8 mouse cellular contexts compared by ENCODE assay signal in the genomic region with DNA sequence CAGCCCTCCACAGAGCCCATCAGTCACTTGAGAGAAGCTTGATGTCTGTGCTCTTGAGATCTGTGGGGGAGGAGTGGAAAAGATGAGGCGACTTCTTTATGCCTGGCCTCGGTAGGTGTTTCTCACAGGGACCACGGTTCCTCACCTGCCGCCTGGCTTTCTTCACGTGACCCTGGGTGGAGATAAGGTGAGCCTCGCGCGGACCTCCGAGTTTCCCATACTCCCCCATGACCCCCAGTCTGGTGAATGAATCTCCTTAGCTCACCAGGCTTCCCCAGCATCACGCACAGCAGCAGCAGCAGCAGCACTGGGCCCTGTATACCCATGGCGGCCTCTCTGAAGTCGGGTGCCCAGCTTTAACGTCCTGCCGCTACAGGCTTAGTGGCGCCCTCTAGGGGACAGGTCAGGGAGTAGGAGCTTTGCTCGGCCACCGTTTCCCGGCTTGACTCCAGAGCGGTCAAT. TPM values are rescaled to one million over a fixed set of nuclear protein-coding genes. Genes with fewer than 3 reads are reported as not detected.
DNase-seq lines count a peak whose midpoint lies in the region; ATAC-seq and TF ChIP-seq lines count a peak whose summit lies in the region.

A gene (plus strand): TSS at position 44 of the 462 bp plus-strand sequence.
A gene (minus strand): TSS at position 361 of the 462 bp plus-strand sequence.

- no peaks in the 10 kb centered on the region for H3K36me3 ChIP-seq in ES-Bruce4 (ENCODE audit: control insufficient read depth, insufficient read depth, low read length, poor library complexity, severe bottlenecking)
- H3K36me3 ChIP-seq in embryonic facial prominence, embryonic 12.5 days, result no peaks in the 10 kb centered on the region
- H3K36me3 ChIP-seq in heart, postnatal 0 days (replicated peaks; ENCODE audit: control insufficient read depth, insufficient read depth, low read length), result no peaks in the 10 kb centered on the region

- TF ChIP-seq EP300 in ES-Bruce4 (IDR thresholded peaks at IDR 0.05; ENCODE audit: insufficient read depth, low read depth, low read length), result no peak
- no peak for TF ChIP-seq EP300 in heart, postnatal 0 days (IDR thresholded peaks at IDR 0.05; ENCODE audit: low read depth)

- H3K9ac ChIP-seq in ES-Bruce4 (ENCODE audit: low read depth, poor library complexity, severe bottlenecking), result peak within 1 kb of the TSS; percentile 69
- H3K9ac ChIP-seq in embryonic facial prominence, embryonic 12.5 days, result peak within 1 kb of the TSS; percentile 10; the same call in 1 of the 2 replicates
- H3K9ac ChIP-seq in heart, postnatal 0 days (replicated peaks; ENCODE audit: low read depth, low read length), result no peak within 1 kb of the TSS

- 12% methylated on average over 19 of the region's 19 CpGs for WGBS in embryonic facial prominence, embryonic 12.5 days
- 13% methylated on average over 19 of the region's 19 CpGs for whole genome bisulfite sequencing in heart, postnatal 0 days

- DNase-seq in adrenal gland, postnatal 10 days, result peak; percentile 76
- DNase-seq in heart, postnatal 0 days (ENCODE audit: low spot score), result no peak
- DNase-seq in kidney, postnatal 36 days, result peak; percentile 44 to 81
- DNase-seq in spleen, postnatal 4 days (ENCODE audit: low spot score in 2 of 2), result peak; percentile 66 to 87
- DNase-seq in left cerebral cortex, postnatal 36 days (ENCODE audit: low spot score in 2 of 2), result no peak

- no peaks in the 10 kb centered on the region for H3K27me3 ChIP-seq in ES-Bruce4 (ENCODE audit: control insufficient read depth, insufficient read depth, low read length, poor library complexity, severe bottlenecking)
- peaks cover 5% of the 10 kb centered on the region; the same call in 1 of the 2 replicates for H3K27me3 ChIP-seq in embryonic facial prominence, embryonic 12.5 days
- H3K27me3 ChIP-seq in heart, postnatal 0 days (ENCODE audit: control insufficient read depth, insufficient read depth, low read length), result no peaks in the 10 kb centered on the region

- intact Hi-C loops in left cerebral cortex, postnatal 36 days (cut with DNase I), result no loop called here

- H3K27ac ChIP-seq in ES-Bruce4 (ENCODE audit: insufficient read depth, low read length), result no peak within 1 kb of the TSS
- no peak within 1 kb of the TSS for H3K27ac ChIP-seq in embryonic facial prominence, embryonic 12.5 days
- H3K27ac ChIP-seq in heart, postnatal 0 days (ENCODE audit: low read depth), result no peak within 1 kb of the TSS

- no peak for ATAC-seq in embryonic facial prominence, embryonic 12.5 days (ENCODE audit: insufficient number of reproducible peaks, insufficient read depth, low FRiP score, low TSS enrichment)
- ATAC-seq in heart, postnatal 0 days (ENCODE audit: insufficient read depth, low read depth), result no peak
- ATAC-seq in megakaryocyte progenitor cell, adult 5-6 weeks (replicated peaks; ENCODE audit: poor library complexity), result peak; percentile 84

- no peaks in the 10 kb centered on the region for H3K9me3 ChIP-seq in ES-Bruce4 (replicated peaks; ENCODE audit: control insufficient read depth, insufficient read depth, low read length, poor library complexity, severe bottlenecking)
- H3K9me3 ChIP-seq in embryonic facial prominence, embryonic 12.5 days, result no peaks in the 10 kb centered on the region
- no peaks in the 10 kb centered on the region for H3K9me3 ChIP-seq in heart, postnatal 0 days (replicated peaks; ENCODE audit: control insufficient read depth, low read length)

- H3K4me3 ChIP-seq in ES-Bruce4 (ENCODE audit: low read depth, low read length), result peak within 1 kb of the TSS; percentile 72
- peak within 1 kb of the TSS; percentile 15; the same call in 1 of the 2 replicates for H3K4me3 ChIP-seq in embryonic facial prominence, embryonic 12.5 days
- H3K4me3 ChIP-seq in heart, postnatal 0 days (ENCODE audit: low read depth, low read length), result no peak within 1 kb of the TSS

- no peak for TF ChIP-seq POLR2A in ES-Bruce4 (IDR thresholded peaks at IDR 0.05; ENCODE audit: insufficient read depth, low read length)

- peak; percentile 88 for TF ChIP-seq CTCF in ES-Bruce4 (IDR thresholded peaks at IDR 0.05; ENCODE audit: low read depth, low read length)
- TF ChIP-seq CTCF in heart, postnatal 0 days (IDR thresholded peaks at IDR 0.05; ENCODE audit: low read depth), result peak; percentile 35

- H3K4me2 ChIP-seq in embryonic facial prominence, embryonic 12.5 days (replicated peaks), result peak within 1 kb of the TSS; percentile 40
- H3K4me2 ChIP-seq in heart, postnatal 0 days (ENCODE audit: low read depth, low read length), result no peak within 1 kb of the TSS

- no peaks in the 10 kb centered on the region for H3K4me1 ChIP-seq in ES-Bruce4 (ENCODE audit: control insufficient read depth, insufficient read depth, low read length)
- no peaks in the 10 kb centered on the region for H3K4me1 ChIP-seq in embryonic facial prominence, embryonic 12.5 days
- no peaks in the 10 kb centered on the region for H3K4me1 ChIP-seq in heart, postnatal 0 days (ENCODE audit: control insufficient read depth, insufficient read depth)

RNA-seq across cellular contexts. Expression of the first gene that starts in this region (rescaled TPM):
- not detected in 2 replicates for polyA plus RNA-seq in ES-Bruce4 (2011; ENCODE audit: insufficient read depth, insufficient read length, low read depth, missing spikeins)
- not detected for total RNA-seq in adrenal gland, postnatal 10 days (2021)
- not detected in 2 replicates for polyA plus RNA-seq in embryonic facial prominence, embryonic 12.5 days (2016; fragmentation: Nextera tagmentation; extraction: Ambion mirVana)
- not detected in 2 replicates for total RNA-seq in heart, postnatal 0 days (2014; rRNA removed; ENCODE audit: low replicate concordance)
- polyA plus RNA-seq in heart, postnatal 0 days (2015; fragmentation: Nextera tagmentation; extraction: Ambion mirVana), result not detected in 2 replicates
- not detected in 2 replicates for total RNA-seq in megakaryocyte progenitor cell, adult 5-6 weeks (2015)
- total RNA-seq in megakaryocyte progenitor cell, adult 5-6 weeks (2017), result not detected in 2 replicates
- not detected for total RNA-seq in left cerebral cortex, postnatal 36 days (2021)

RNA-seq across cellular contexts. Expression of the second gene that starts in this region (rescaled TPM):
- polyA plus RNA-seq in ES-Bruce4 (2011; ENCODE audit: insufficient read depth, insufficient read length, low read depth, missing spikeins), result 16.0 and 19.3 TPM in 2 replicates
- total RNA-seq in adrenal gland, postnatal 10 days (2021), result under 1 TPM; 0.21 to 0.58 TPM
- polyA plus RNA-seq in embryonic facial prominence, embryonic 12.5 days (2016; fragmentation: Nextera tagmentation; extraction: Ambion mirVana), result 2.2 and 2.5 TPM in 2 replicates
- not detected in 2 replicates for total RNA-seq in heart, postnatal 0 days (2014; rRNA removed; ENCODE audit: low replicate concordance)
- not detected in 2 replicates for polyA plus RNA-seq in heart, postnatal 0 days (2015; fragmentation: Nextera tagmentation; extraction: Ambion mirVana)
- total RNA-seq in megakaryocyte progenitor cell, adult 5-6 weeks (2015), result 0.35 TPM in 1 of 2 replicates, not detected in the other
- total RNA-seq in megakaryocyte progenitor cell, adult 5-6 weeks (2017), result not detected in 2 replicates
- 1 to 10 TPM; 1.5 to 1.6 TPM for total RNA-seq in left cerebral cortex, postnatal 36 days (2021)

Comparison
In these comparisons a context has a peak if more than half of its experiments do, and no peak if none do; other contexts are left out.
1. Peak in DNase-seq in adrenal gland, postnatal 10 days; RNA of the genes that start here not detected or under 1 TPM.
2. Peak in ATAC-seq in megakaryocyte progenitor cell, adult 5-6 weeks; RNA of the genes that start here not detected or under 1 TPM.
3. DNase-seq: peak in kidney, postnatal 36 days (2 of 2) and spleen, postnatal 4 days (2 of 2); none in heart, postnatal 0 days (single experiment) and left cerebral cortex, postnatal 36 days (0 of 2).